Mouse (Mus musculus) megakaryocyte-erythroid progenitor cell, adult 5-6 weeks (primary cell): Measurements from ENCODE around the gene Ssna1. TPM values are rescaled to one million over a fixed set of nuclear protein-coding genes. Genes with fewer than 3 reads are reported as not detected.

Experiments used
- ATAC-seq: replicated peaks from 2 replicates; pipeline ENCODE4 v1.8.0; 2016; ENCODE audit warnings: mild to moderate bottlenecking, inconsistent platforms; ENCODE audit not compliant: severe bottlenecking, poor library complexity, low FRiP score, low TSS enrichment
- total RNA-seq, 2 experiments: library from RNA; stranded (forward) in 1 of 2; stranded (reverse) in 1 of 2; fragments of 200-1000, 215-1000 nt in 1 of 2; fragments of >200 nt in 1 of 2; fragmentation: Nextera tagmentation in 1 of 2; gene quantifications; 2 replicates each; pipeline ENCODE4 v1.2.3; 2014 to 2017

The Ssna1 gene
- total RNA-seq, 2 experiments from 2014 or later = 104 to 205 TPM

GRCm38 (mm10) chr2:25238106-25238505 lies 34.1 kb downstream of the Ssna1 start:
- ATAC-seq = no peak

- no peak for ATAC-seq
Observed at GRCm38 (mm10) chr2:25237522-25237921, 34.7 kb downstream of the Ssna1 start.

- ATAC-seq = no peak
Observed at GRCm38 (mm10) chr2:25236614-25237013, 35.6 kb downstream of the Ssna1 start, which contains the start of gene Rnf224. TSS of gene Rnf224 (minus strand) at chr2:25236787.

GRCm38 (mm10) chr2:25234551-25235220 lies 37.6 kb downstream of the Ssna1 start:
- no peak for ATAC-seq

- no peak for ATAC-seq
Observed at GRCm38 (mm10) chr2:25234050-25234449, 38.2 kb downstream of the Ssna1 start, which contains the start of gene Slc34a3. TSS of gene Slc34a3 (minus strand) at chr2:25234364.

GRCm38 (mm10) chr2:25233421-25233820 lies 38.8 kb downstream of the Ssna1 start:
- no peak for ATAC-seq

- no peak for ATAC-seq
Observed at GRCm38 (mm10) chr2:25231038-25231437, 41.2 kb downstream of the Ssna1 start.

GRCm38 (mm10) chr2:25230581-25230980 lies 41.7 kb downstream of the Ssna1 start:
- ATAC-seq = no peak

- no peak for ATAC-seq
Observed at GRCm38 (mm10) chr2:25229582-25229981, 42.7 kb downstream of the Ssna1 start.

GRCm38 (mm10) chr2:25228995-25229530 lies 43.2 kb downstream of the Ssna1 start:
- ATAC-seq = no peak

GRCm38 (mm10) chr2:25228431-25228889 lies 43.8 kb downstream of the Ssna1 start:
- peak; percentile 54 for ATAC-seq

- no peak for ATAC-seq
Observed at GRCm38 (mm10) chr2:25227406-25227805, 44.8 kb downstream of the Ssna1 start.

- no peak for ATAC-seq
Observed at GRCm38 (mm10) chr2:25226864-25227263, 45.4 kb downstream of the Ssna1 start.

- ATAC-seq = no peak
Observed at GRCm38 (mm10) chr2:25225811-25226379, 46.3 kb downstream of the Ssna1 start.

GRCm38 (mm10) chr2:25224766-25225752 lies 47.2 kb downstream of the Ssna1 start:
- ATAC-seq = peak; percentile 75

GRCm38 (mm10) chr2:25224492-25224765 lies 47.8 kb downstream of the Ssna1 start, which contains the start of gene Tubb4b:
TSS of gene Tubb4b (minus strand) at chr2:25224702.
- no peak for ATAC-seq

- peak; percentile 60 for ATAC-seq
Observed at GRCm38 (mm10) chr2:25223681-25224491, 48.4 kb downstream of the Ssna1 start.

GRCm38 (mm10) chr2:25221331-25221772 lies 50.9 kb downstream of the Ssna1 start:
- ATAC-seq = no peak
